Mouse (Mus musculus) thymus, postnatal 0 days (tissue): ENCODE data around the gene Mtif2. TPM values are rescaled to one million over a fixed set of nuclear protein-coding genes. Genes with fewer than 3 reads are reported as not detected.
"Not testable (repeated sequence)": the region's sequence is repeated elsewhere in the genome, so short reads cannot be mapped to it uniquely, and the experiment has no call there.

ENCODE experiments used
- DNase-seq: peaks from one replicate; pipeline ENCODE4 v3.0.0-alpha.2; 2015; ENCODE audit warnings: low spot score
- polyA plus RNA-seq: library from polyadenylated mRNA; unstranded; fragments of >200 nt; fragmentation: Nextera tagmentation; extraction: Ambion mirVana; gene quantifications from 2 replicates; pipeline ENCODE4 v1.2.1, GENCODE M21; 2015

Gene Mtif2
- polyA plus RNA-seq = 34.1 and 40.1 TPM in 2 replicates

DNA sequence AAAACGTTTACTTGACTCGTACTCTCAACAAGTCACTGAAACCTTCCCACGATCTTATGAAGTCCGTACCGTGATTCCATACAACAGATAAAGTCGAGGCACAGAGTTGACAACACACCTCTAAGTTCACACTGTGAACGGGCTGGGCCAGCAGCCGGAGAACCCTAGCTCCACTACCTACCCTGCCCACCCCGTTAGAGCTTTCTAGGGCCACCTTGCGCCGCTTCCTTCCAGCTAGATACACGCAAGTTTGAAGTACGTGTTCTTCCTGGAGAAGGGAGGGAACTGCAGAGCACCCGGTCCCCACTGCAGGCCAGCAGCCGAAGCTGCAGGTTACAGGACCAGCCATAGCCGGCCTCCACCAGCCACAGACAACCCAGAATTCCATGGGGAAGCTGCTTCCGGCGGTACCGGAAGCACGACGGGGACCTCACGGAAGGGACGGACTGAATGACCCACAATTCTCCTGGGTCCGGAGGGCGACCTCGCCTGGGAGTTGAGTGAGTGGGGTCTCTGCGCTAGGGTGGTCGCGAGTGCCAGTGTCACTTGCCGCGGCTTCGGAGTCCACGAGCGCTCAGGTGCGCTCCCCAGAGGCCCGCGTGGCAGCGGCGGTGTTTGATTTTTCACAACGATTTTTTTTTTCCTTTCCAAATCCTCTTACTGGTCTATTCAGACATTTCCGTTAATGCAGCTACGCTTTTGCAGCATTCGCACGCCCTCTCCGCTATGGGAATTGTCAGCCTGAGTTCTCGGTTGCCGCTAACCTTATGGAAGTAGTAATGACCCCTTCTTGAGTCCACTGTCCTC lies at the start of gene Mtif2:
Mtif2 (plus strand) TSS at position 421 of the 807 bp plus-strand sequence.
- DNase-seq = peak; percentile 61

DNA sequence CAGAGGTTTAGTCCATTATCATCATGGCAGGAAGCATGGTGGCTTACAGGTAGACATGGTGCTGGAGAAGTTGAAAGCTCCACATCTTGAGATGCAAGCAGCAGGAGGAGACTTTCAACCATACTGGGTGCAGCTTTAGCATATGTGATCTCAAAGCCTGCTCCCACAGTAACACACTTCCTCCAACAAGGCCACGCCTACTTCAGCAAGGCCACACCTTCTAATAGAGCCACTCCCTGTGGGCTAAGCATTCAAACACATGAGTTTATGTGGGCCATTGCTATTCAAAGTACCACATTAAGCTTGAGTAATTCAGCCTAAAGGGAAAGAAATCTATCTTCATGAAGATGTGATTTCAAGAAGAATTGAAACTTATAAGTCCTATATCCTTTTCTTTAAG lies 33.1 kb upstream of the Mtif2 start:
- DNase-seq = no peak

GRCm38 (mm10) chr11:29496962-29497361 lies 29.2 kb upstream of the Mtif2 start:
- DNase-seq = no peak

DNA sequence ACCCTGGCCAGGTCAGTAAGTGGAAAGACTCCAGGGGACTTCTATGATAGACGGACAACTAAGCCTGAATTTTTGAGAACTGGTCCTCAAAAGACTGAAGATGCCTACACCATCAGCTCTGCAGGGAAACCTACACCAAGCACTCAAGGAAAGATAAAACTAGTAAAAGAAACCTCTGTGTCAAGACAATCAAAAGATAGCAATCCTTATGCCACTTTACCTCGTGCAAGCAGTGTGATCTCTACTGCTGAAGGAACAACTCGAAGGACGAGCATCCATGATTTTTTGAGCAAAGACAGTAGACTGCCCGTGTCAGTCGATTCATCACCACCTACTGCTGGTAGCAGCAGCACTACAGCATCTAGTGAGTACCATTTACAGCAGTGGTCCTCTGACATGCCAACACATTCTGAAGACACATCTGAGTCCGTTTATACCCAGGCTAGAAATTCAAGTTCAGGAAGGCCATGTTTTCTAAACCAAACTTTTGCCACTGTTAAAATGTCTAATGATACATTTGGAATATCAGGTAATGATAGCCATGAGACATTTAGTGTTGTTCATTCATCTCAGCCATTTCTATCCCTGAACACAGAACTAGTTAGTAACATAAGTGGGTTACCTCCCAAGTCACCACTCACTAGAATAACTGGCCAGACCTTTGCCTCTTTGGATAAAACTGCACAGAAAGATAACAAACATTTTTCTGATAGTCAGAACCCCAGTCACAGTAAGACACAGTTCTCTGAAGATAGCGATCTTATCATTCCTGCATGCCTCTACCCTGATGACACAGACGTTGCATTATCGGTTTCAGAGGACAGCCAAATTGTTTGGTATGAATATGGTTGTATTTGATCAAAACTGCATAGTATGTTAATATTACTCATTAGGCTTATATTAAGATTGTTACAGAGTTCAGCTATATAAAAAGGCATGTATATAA lies 22.0 kb upstream of the Mtif2 start:
- DNase-seq = no peak

DNA sequence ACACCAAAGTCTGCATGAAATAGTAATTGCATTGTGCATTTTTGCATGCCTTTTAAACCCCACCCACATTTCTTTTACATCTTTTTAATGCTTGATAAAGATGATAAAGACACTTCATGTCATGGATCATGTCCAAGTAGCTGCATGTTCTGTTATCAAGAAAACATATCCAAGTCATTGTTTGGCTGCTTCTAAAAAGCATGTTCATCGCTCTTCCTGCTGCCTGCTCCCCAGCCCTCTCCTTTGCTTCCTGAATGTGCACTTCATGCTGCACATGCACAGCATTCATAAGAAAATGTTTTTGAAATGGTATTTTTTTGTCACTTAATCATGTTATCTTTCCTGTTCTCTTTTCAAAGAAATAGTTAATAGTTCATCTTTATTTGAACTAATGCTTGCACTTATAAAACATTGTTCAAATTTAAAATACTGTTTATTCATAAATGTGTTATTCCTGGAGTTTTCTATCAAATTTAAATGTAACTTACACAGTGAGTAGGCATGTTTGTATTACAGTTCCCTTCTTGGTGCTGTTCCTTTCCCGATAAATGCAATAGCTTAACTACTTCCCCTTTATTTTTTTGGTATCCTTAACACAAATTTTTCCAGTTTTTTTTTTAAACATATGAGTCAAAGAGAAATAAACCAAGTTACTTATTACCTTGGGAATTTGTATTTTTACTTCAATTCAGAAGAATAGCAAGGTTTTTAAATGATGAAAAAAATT lies 21.1 kb upstream of the Mtif2 start:
- DNase-seq = no peak

DNA sequence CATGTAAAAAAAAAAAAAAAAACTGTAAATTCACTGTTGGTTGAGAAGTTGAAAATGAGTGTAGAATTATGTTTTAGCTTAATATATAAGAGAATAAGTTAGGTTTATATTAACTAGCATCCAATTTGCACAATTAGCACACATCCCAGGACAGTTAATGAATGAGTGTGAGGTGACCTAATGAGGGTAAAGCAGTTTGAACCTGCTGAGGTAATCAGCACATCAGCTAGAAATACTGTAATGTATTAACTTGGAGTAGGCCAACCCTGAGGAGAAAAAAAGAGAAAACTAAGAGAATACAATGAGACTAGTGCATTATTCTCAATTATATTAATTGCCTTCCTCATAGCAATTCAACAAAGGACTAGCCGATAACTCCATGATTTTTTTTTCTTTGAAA lies 16.8 kb upstream of the Mtif2 start:
- DNase-seq = no peak

- no peak for DNase-seq
These were observed 13.2 kb upstream of the Mtif2 start for GRCm38 (mm10) chr11:29512818-29513535.

DNA sequence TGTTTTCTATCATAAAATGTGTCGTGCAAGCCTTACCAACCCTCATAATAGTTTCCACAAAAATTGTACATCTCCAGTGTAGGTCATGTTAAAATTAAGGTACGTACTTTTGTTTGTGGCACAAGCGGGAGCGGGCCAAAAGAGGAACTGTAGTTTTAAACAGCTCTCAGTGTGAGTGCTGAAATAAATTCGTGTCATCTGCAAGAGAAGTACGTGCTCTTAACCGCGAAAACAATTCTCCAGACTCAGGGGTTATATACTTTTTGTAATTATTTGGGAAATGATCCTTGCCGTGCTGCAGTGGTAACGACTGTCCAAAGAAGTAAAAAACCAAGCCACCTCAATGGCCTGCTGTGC lies 11.9 kb upstream of the Mtif2 start:
- no peak for DNase-seq

GRCm38 (mm10) chr11:29514682-29515412 lies 11.4 kb upstream of the Mtif2 start, which contains the start of gene Prorsd1:
Prorsd1 (minus strand) TSS chr11:29515033.
- peak; percentile 93 for DNase-seq

- DNase-seq = no peak
These were observed 12.0 kb downstream of the Mtif2 start for GRCm38 (mm10) chr11:29538201-29538600.

GRCm38 (mm10) chr11:29544225-29544945 lies 18.2 kb downstream of the Mtif2 start:
- no peak for DNase-seq

- DNase-seq = not testable (repeated sequence)
These were observed 19.0 kb downstream of the Mtif2 start for GRCm38 (mm10) chr11:29545150-29545752.

DNA sequence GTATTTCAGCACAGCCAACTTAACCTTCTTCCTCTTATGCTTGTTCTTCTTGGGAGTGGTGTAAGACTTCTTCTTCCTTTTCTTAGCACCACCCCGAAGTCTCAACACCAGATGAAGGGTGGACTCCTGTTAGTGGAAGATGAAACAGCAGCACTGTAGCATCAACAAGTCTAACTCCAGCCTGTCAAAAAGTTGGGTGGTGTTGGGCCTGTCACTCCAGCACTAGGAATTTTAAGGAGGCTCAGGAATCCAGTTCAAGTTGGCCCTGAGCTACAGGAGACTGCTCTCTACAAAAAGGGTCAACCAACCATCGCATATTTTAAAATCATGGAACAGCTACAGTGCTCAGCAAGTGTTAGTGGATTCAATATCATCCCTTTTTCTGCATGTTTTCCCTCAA lies 20.1 kb downstream of the Mtif2 start:
- DNase-seq = not testable (repeated sequence)

- DNase-seq = no peak
These were observed 20.6 kb downstream of the Mtif2 start for GRCm38 (mm10) chr11:29546762-29547161.

GRCm38 (mm10) chr11:29547249-29547751 lies 21.1 kb downstream of the Mtif2 start:
- DNase-seq = no peak

DNA sequence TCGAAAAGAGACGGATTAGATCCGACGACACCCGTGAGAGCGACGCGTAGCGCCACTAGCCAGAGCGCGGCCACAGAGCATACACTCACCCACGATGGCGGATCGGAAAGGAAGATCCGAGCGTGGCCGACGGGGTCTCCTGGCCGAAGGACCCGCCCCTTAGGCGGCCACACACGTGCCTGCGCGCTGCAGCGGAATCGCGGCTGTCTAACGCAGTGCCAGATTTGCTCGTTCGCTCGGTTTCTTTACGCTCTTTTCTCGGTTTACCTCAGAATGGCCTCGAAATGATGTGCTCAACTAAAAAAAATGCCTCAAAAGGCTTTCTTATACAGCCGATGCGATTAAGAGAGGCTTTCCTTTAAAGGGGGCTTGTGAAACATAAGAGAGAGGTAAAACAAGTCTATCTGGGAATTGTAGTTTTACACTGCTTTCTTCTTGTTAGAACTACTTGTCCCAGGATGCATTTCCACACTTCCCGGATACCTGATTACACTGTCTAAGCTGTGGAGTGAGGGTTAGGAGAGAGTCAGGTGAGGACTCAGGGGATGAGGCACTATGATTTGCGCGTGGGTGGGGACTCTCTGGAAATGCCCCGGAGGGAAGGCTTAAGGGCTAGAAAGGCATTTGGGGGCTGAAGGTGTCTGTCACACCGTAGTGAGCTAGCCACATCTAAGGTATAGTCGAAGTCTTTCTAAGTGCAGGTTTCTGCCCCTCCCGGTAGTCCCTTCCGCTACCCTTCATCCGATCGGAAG lies 21.7 kb downstream of the Mtif2 start, which contains the start of the genes Clhc1 and Rps27a:
Clhc1 (plus strand) TSS at position 199 of the 752 bp plus-strand sequence.
Rps27a (minus strand) TSS at position 358 of the 752 bp plus-strand sequence.
- peak; percentile 94 for DNase-seq

DNA sequence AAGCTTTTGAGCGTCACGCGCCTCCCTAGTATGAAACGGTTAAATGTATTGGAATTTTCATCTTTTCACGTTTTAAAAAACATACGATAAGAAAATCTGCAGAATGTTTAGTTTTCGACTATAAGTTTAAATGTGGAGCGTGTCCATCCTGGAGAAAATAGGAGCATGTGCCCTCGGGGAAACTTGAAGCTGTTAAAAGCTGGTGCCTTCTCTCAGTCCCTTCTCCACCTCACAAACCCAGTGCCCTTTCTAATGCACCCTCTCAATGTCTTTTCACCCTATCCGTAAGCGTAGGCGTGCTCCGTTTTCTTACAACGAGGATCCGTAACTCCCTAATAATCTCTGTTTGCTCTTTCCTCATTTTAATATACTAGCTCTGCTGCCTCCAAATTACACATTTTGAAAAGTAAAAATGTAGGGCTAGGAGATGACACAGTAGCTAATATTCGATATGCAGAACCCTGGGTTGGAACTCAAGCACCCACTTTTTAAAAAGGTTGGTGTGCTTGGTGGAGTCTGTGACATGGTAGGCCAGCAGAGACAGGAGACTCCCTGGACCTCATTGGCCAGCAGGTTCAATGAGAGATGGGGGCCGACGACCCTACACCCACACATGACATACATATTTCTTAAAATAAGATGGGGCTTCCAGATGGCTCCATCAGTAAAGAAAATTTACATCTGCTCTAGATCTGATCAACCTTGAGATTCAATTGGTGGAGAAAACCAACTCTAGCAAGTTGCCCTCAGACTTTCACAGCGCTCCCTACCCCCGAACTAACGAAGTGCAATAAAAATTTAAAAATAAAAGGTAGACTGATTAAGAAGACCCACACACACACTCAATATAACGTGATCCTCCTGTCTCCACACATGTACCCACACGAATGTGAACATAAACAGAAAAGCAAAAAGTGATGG lies 22.6 kb downstream of the Mtif2 start:
- DNase-seq = no peak
